Mouse (Mus musculus) liver, adult 2 months (tissue): ENCODE results near the gene Nek7.

Experiments used
- CTCF ChIP-seq: fragments of 200-500 bp; IDR thresholded peaks from 2 replicates; pipeline ENCODE4 v1.5.1; 2011; ENCODE audit warnings: low read depth, low read length, control low read depth
- POLR2A ChIP-seq: fragments of 200-500 bp; IDR thresholded peaks from 2 replicates; pipeline ENCODE4 v1.6.1; 2011; ENCODE audit warnings: low read length, control low read depth; ENCODE audit not compliant: insufficient read depth; ENCODE audit errors: extremely low read depth

DNA sequence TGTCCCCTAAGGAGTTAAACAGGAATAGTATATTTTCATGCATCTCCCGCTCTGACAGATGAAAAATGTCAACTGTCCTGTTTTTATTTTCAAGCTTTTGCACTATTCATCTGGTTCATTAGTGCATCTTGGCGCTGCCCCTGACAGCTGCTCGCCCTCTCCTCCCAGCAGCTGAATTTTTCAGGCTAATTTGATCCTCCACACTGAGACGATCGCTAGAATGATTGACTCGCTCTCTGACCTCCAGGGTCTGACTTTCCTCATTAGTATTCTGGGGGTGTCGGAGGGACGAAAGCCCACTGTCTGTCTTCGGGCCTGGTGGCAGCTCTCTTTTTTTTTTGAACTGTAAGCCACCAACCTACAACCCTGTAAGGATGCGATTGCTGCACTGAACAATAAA is 119.8 kb downstream of the Nek7 start:
- TF ChIP-seq CTCF = no peak
- no peak for TF ChIP-seq POLR2A
